Mouse (Mus musculus): ENCODE data around the gene Ccl4. TPM values are rescaled to one million over a fixed set of nuclear protein-coding genes. Genes with fewer than 3 reads are reported as not detected.

The Ccl4 gene
- polyA plus RNA-seq, 1 experiment: not detected

DNA sequence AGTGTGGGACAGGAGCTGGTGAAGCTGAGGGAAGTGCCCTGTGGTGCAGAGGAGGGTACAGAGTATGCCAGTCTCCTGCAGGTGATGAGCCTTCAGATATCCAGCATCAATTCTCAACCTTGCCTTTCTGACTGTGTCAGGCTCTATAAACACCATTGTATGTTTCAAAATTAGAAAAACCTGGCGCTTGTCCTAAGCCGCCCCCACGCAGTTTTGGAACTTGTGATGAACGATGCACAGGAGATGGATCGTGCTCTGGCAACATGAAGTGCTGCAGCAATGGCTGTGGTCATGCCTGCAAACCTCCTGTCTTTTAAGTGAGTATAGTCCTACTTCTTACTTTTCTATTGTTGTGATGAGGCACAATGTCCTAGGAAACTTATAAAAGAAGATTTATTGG, 47.3 kb downstream of the Ccl4 start:
- no peak for TF ChIP-seq TAL1 (IDR thresholded peaks at IDR 0.05; ENCODE audit: low read length)
- no peak for TF ChIP-seq GATA1 (IDR thresholded peaks at IDR 0.05; ENCODE audit: low read length)
- Histone ChIP-seq H3K4me3 (replicated peaks) (no peak overlapping the region), H3K9me3 (ENCODE audit: control insufficient read depth, low read length) (no peaks in the 10 kb centered on the region), H3K27me3 (ENCODE audit: control insufficient read depth) (no peaks in the 10 kb centered on the region), H3K4me1 (ENCODE audit: control insufficient read depth) (no peaks in the 10 kb centered on the region), H3K36me3 (ENCODE audit: control insufficient read depth) (no peaks in the 10 kb centered on the region)

GRCm38 (mm10) chr11:83712671-83713070, 50.3 kb downstream of the Ccl4 start:
- Histone ChIP-seq H3K27me3 (ENCODE audit: control insufficient read depth) (no peaks in the 10 kb centered on the region), H3K4me1 (ENCODE audit: control insufficient read depth) (no peaks in the 10 kb centered on the region), H3K4me3 (replicated peaks) (no peak overlapping the region), H3K36me3 (ENCODE audit: control insufficient read depth) (no peaks in the 10 kb centered on the region), H3K9me3 (ENCODE audit: control insufficient read depth, low read length) (no peaks in the 10 kb centered on the region)
- TF ChIP-seq TAL1 (IDR thresholded peaks at IDR 0.05; ENCODE audit: low read length) (no peak), GATA1 (IDR thresholded peaks at IDR 0.05; ENCODE audit: low read length) (no peak)

DNA sequence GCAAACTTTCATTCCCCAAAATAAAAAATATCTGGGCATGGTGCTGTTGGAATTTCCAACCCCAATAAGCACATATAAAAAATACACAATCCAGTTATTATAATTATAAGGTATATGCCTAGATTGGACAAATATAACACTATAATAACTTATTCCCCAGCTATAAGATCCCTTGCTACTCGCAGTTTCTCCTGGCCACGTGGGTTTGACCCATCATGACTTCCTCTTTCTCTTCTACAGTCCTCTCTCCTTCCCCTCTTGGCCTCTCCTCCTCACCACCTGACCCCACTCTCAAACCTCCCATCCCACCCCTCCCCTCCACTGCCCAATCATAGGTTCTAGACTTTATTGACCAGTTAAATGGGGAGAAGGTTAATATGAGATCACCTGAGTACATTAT, 51.5 kb downstream of the Ccl4 start:
- Histone ChIP-seq H3K27me3 (ENCODE audit: control insufficient read depth) (no peaks in the 10 kb centered on the region), H3K9me3 (ENCODE audit: control insufficient read depth, low read length) (no peaks in the 10 kb centered on the region), H3K4me3 (replicated peaks) (no peak overlapping the region), H3K36me3 (ENCODE audit: control insufficient read depth) (no peaks in the 10 kb centered on the region), H3K4me1 (ENCODE audit: control insufficient read depth) (no peaks in the 10 kb centered on the region)
- no peak for TF ChIP-seq GATA1 (IDR thresholded peaks at IDR 0.05; ENCODE audit: low read length)
- no peak for TF ChIP-seq TAL1 (IDR thresholded peaks at IDR 0.05; ENCODE audit: low read length)

Other genes starting within 250 kb of the Ccl4 start
- not detected in 2 replicates for gene Gas2l2, start 233.1 kb upstream of the Ccl4 start, polyA plus RNA-seq (2012)
- gene 1700020L24Rik, start 224.9 kb upstream of the Ccl4 start, polyA plus RNA-seq (2012): not detected in 2 replicates
- gene Mmp28, start 199.5 kb upstream of the Ccl4 start, polyA plus RNA-seq (2012): not detected in 2 replicates
- 21.1 and 21.3 TPM in 2 replicates for gene Taf15, start 189.5 kb upstream of the Ccl4 start, polyA plus RNA-seq (2012)
- not detected in 2 replicates for gene Heatr9, start 140.4 kb upstream of the Ccl4 start, polyA plus RNA-seq (2012)
- not detected in 2 replicates for gene Ccl5, start 132.1 kb upstream of the Ccl4 start, polyA plus RNA-seq (2012)
- 0.06 TPM in 1 of 2 replicates, not detected in the other for gene Ccl9, start 83.9 kb upstream of the Ccl4 start, polyA plus RNA-seq (2012)
- gene Ccl6, start 69.5 kb upstream of the Ccl4 start, polyA plus RNA-seq (2012): 0.23 TPM in 1 of 2 replicates, not detected in the other
- not detected in 2 replicates for gene Rpl9-ps1, start 17.0 kb upstream of the Ccl4 start, polyA plus RNA-seq (2012)
- 0.08 and 0.24 TPM in 2 replicates for gene Ccl3, start 13.2 kb upstream of the Ccl4 start, polyA plus RNA-seq (2012)
- gene Wfdc17, start 41.4 kb downstream of the Ccl4 start, polyA plus RNA-seq (2012): not detected in 2 replicates
- not detected in 2 replicates for gene Wfdc18, start 46.4 kb downstream of the Ccl4 start, polyA plus RNA-seq (2012)
- not detected in 2 replicates for gene Wfdc21, start 84.4 kb downstream of the Ccl4 start, polyA plus RNA-seq (2012)
- gene Heatr6, start 91.1 kb downstream of the Ccl4 start, polyA plus RNA-seq (2012): 0.14 and 0.15 TPM in 2 replicates
- gene Hnf1b, start 187.5 kb downstream of the Ccl4 start, polyA plus RNA-seq (2012): 0.03 TPM in 1 of 2 replicates, not detected in the other

All from erythroblast, embryonic 14.5 days (primary cell).